ENCODE assay signal across 20 mouse cellular contexts in the genomic region with DNA sequence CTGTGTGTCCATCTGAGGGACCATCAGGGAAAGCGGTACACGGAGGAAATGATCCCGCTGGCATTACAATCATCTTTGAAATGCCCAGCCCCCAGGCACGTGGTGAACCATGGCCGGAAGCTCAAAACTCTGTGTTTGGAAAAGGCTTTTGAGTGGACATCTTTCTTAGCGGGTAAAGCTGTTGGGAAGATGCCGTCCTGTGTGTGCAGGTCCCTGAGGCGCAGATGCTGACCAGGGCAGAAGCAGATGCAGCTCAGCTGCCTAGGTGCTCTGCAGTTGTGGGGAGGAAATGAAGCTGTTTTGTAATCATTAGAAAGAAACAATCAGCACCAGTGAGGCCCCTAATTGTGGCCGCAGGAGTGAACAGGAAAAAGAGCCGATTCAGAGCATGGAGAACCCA. TPM values are rescaled to one million over a fixed set of nuclear protein-coding genes. Genes with fewer than 3 reads are reported as not detected.
A peak's percentile ranks its signal among the peaks of the same experiment; 100 is the strongest.
DNase-seq lines count a peak whose midpoint lies in the region; ATAC-seq and TF ChIP-seq lines count a peak whose summit lies in the region.
"Had no signal": no experiment of that assay in that cellular context is flagged by ENCODE, and none has a peak within 500 bp of the region (broad histone marks: within the 10 kb centered on the region; RNA-seq: fewer than 3 reads in every experiment).

No protein-coding gene starts in this region.

- H3K36me3 ChIP-seq in heart, embryonic 11.5 days (ENCODE audit: control insufficient read depth, insufficient read depth, low read length): no peaks in the 10 kb centered on the region
- no peaks in the 10 kb centered on the region for H3K36me3 ChIP-seq in kidney, embryonic 16.5 days (ENCODE audit: insufficient read depth, low read length)
- H3K36me3 ChIP-seq in spleen, adult 2 months (ENCODE audit: control insufficient read depth, insufficient read depth, low read length): no peaks in the 10 kb centered on the region
- H3K36me3 ChIP-seq in stomach, embryonic 16.5 days (ENCODE audit: control insufficient read depth, insufficient read depth, low read length): no peaks in the 10 kb centered on the region
- H3K36me3 ChIP-seq: embryonic facial prominence, embryonic 15.5 days; forebrain, embryonic 12.5 days; hindbrain, embryonic 15.5 days; liver, embryonic 13.5 days; midbrain, embryonic 12.5 days had no signal

- H3K4me1 ChIP-seq in heart, embryonic 11.5 days (ENCODE audit: control insufficient read depth, insufficient read depth, low read length): peaks cover 11% of the 10 kb centered on the region; the same call in 1 of the 2 replicates
- peaks cover 41% of the 10 kb centered on the region for H3K4me1 ChIP-seq in kidney, embryonic 16.5 days (ENCODE audit: insufficient read depth, low read length)
- no peaks in the 10 kb centered on the region for H3K4me1 ChIP-seq in spleen, adult 2 months (ENCODE audit: control insufficient read depth, insufficient read depth, insufficient read length)
- 0 out of 2 replicates have a peak, but pooled peaks cover 3% of the 10 kb centered on the region for H3K4me1 ChIP-seq in stomach, embryonic 16.5 days (ENCODE audit: control insufficient read depth, insufficient read depth, low read length)
- H3K4me1 ChIP-seq: liver, embryonic 13.5 days had no signal

- H3K27ac ChIP-seq in heart, embryonic 11.5 days (ENCODE audit: low read depth, low read length): 0 out of 2 replicates have a peak overlapping the region, but pooled peaks have one; percentile 29
- peak overlapping the region; percentile 55 for H3K27ac ChIP-seq in kidney, embryonic 16.5 days (ENCODE audit: low read length)
- H3K27ac ChIP-seq in spleen, adult 2 months (ENCODE audit: insufficient read depth, low read length): peak overlapping the region; percentile 80
- peak overlapping the region; percentile 16 for H3K27ac ChIP-seq in stomach, embryonic 16.5 days (ENCODE audit: low read length)
- H3K27ac ChIP-seq: embryonic facial prominence, embryonic 15.5 days; forebrain, embryonic 12.5 days; hindbrain, embryonic 15.5 days; liver, embryonic 13.5 days; macrophage; midbrain, embryonic 12.5 days had no signal

- no peak overlapping the region for H3K4me3 ChIP-seq in heart, embryonic 11.5 days (ENCODE audit: low read depth, low read length)
- no peak overlapping the region for H3K4me3 ChIP-seq in kidney, embryonic 16.5 days (ENCODE audit: low read length)
- no peak overlapping the region; the same call in 1 of the 2 replicates for H3K4me3 ChIP-seq in spleen, adult 2 months (ENCODE audit: extremely low read depth, insufficient read depth, insufficient read length)
- H3K4me3 ChIP-seq in stomach, embryonic 16.5 days (replicated peaks; ENCODE audit: low read length): no peak overlapping the region
- H3K4me3 ChIP-seq: embryonic facial prominence, embryonic 15.5 days; forebrain, embryonic 12.5 days; hindbrain, embryonic 15.5 days; liver, embryonic 13.5 days; midbrain, embryonic 12.5 days; myocyte had no signal

- WGBS in heart, embryonic 11.5 days (ENCODE audit: insufficient replicate concordance): 57% methylated on average over 10 of the region's 10 CpGs
- 46% methylated on average over 10 of the region's 10 CpGs for WGBS in kidney, embryonic 16.5 days
- 71% methylated on average over 10 of the region's 10 CpGs for WGBS in spleen, adult 2 months
- WGBS in stomach, embryonic 16.5 days: 55% methylated on average over 10 of the region's 10 CpGs

- ATAC-seq in heart, embryonic 11.5 days (replicated peaks; ENCODE audit: insufficient number of reproducible peaks, low FRiP score, low TSS enrichment): no peak
- ATAC-seq in kidney, embryonic 16.5 days (ENCODE audit: low FRiP score, low TSS enrichment): no peak
- no peak for ATAC-seq in stomach, embryonic 16.5 days (ENCODE audit: insufficient read depth, low FRiP score)

- DNase-seq in heart, postnatal 14 days: no peak
- DNase-seq in kidney, postnatal 14 days: no peak
- DNase-seq in spleen, adult 2 months (ENCODE audit: low read depth in 1 of 2, low spot score in 2 of 2): no peak
- no peak for DNase-seq in spleen, postnatal 36 days (ENCODE audit: low spot score in 2 of 2)
- no peak for DNase-seq in embryo, embryonic 9.5 days (ENCODE audit: extremely low spot score)
- DNase-seq: adrenal gland, postnatal 10 days; cerebellum, adult 8-10 months; kidney, postnatal 4 days; liver, embryonic 13.5 days; right cerebral cortex, adult 18-20 months; thymus, adult 18-20 months had no signal

- no peak for TF ChIP-seq POLR2A in spleen, adult 2 months (IDR thresholded peaks at IDR 0.05; ENCODE audit: low read depth, low read length)

- no peak overlapping the region for H3K9ac ChIP-seq in heart, embryonic 11.5 days (ENCODE audit: low read depth, low read length)
- H3K9ac ChIP-seq in kidney, embryonic 16.5 days (replicated peaks; ENCODE audit: low read length): no peak overlapping the region
- no peak overlapping the region for H3K9ac ChIP-seq in stomach, embryonic 16.5 days (ENCODE audit: low read length)
- H3K9ac ChIP-seq: embryonic facial prominence, embryonic 15.5 days; forebrain, embryonic 12.5 days; hindbrain, embryonic 15.5 days; liver, embryonic 13.5 days; midbrain, embryonic 12.5 days had no signal

- intact Hi-C loops in heart, postnatal 14 days (cut with DNase I): no loop called here

- H3K9me3 ChIP-seq in heart, embryonic 11.5 days (replicated peaks; ENCODE audit: control insufficient read depth, low read length): no peaks in the 10 kb centered on the region
- no peaks in the 10 kb centered on the region for H3K9me3 ChIP-seq in kidney, embryonic 16.5 days (ENCODE audit: low read length)
- no peaks in the 10 kb centered on the region for H3K9me3 ChIP-seq in stomach, embryonic 16.5 days (replicated peaks; ENCODE audit: control insufficient read depth, low read length)
- H3K9me3 ChIP-seq: embryonic facial prominence, embryonic 15.5 days; forebrain, embryonic 12.5 days; hindbrain, embryonic 15.5 days; liver, embryonic 13.5 days; midbrain, embryonic 12.5 days had no signal

- no peak overlapping the region for H3K4me2 ChIP-seq in heart, embryonic 11.5 days
- H3K4me2 ChIP-seq in kidney, embryonic 16.5 days (replicated peaks; ENCODE audit: low read depth, low read length): no peak overlapping the region
- H3K4me2 ChIP-seq in stomach, embryonic 16.5 days (ENCODE audit: low read depth, low read length): no peak overlapping the region
- H3K4me2 ChIP-seq: embryonic facial prominence, embryonic 15.5 days; forebrain, embryonic 12.5 days; hindbrain, embryonic 15.5 days; liver, embryonic 13.5 days; midbrain, embryonic 12.5 days had no signal

- no peak for TF ChIP-seq CTCF in spleen, adult 2 months (IDR thresholded peaks at IDR 0.05; ENCODE audit: extremely low read depth, insufficient read depth, insufficient read length, insufficient replicate concordance)

- no peaks in the 10 kb centered on the region for H3K27me3 ChIP-seq in heart, embryonic 11.5 days (ENCODE audit: control insufficient read depth, insufficient read depth, low read length)
- no peaks in the 10 kb centered on the region for H3K27me3 ChIP-seq in kidney, embryonic 16.5 days (ENCODE audit: insufficient read depth, low read length)
- no peaks in the 10 kb centered on the region for H3K27me3 ChIP-seq in spleen, adult 2 months (ENCODE audit: control insufficient read depth, insufficient read depth, low read length)
- no peaks in the 10 kb centered on the region for H3K27me3 ChIP-seq in stomach, embryonic 16.5 days (ENCODE audit: control insufficient read depth, insufficient read depth, low read length)
- H3K27me3 ChIP-seq: embryonic facial prominence, embryonic 15.5 days; forebrain, embryonic 12.5 days; hindbrain, embryonic 15.5 days; midbrain, embryonic 12.5 days had no signal

RNA-seq across cellular contexts. Expression of gene Dad1, which starts 39.0 kb away (rescaled TPM):
- 369 and 395 TPM in 2 replicates for polyA plus RNA-seq in heart, embryonic 11.5 days (2014; fragmentation: Nextera tagmentation; extraction: Ambion mirVana)
- total RNA-seq in heart, postnatal 14 days (2021): 100 to 1,000 TPM; 104 TPM
- 422 and 474 TPM in 2 replicates for polyA plus RNA-seq in kidney, embryonic 16.5 days (2015; fragmentation: Nextera tagmentation; extraction: Ambion mirVana)
- 309 and 372 TPM in 2 replicates for polyA plus RNA-seq in spleen, adult 2 months (2012; rRNA removed)
- polyA plus RNA-seq in stomach, embryonic 16.5 days (2015; fragmentation: Nextera tagmentation; extraction: Ambion mirVana): 391 and 448 TPM in 2 replicates

RNA-seq across cellular contexts. Expression of gene Abhd4, which starts 39.1 kb away (rescaled TPM):
- 97.3 and 99.3 TPM in 2 replicates for polyA plus RNA-seq in heart, embryonic 11.5 days (2014; fragmentation: Nextera tagmentation; extraction: Ambion mirVana)
- 10 to 100 TPM; 46.7 to 50.7 TPM for total RNA-seq in heart, postnatal 14 days (2021)
- 80.3 and 86.2 TPM in 2 replicates for polyA plus RNA-seq in kidney, embryonic 16.5 days (2015; fragmentation: Nextera tagmentation; extraction: Ambion mirVana)
- polyA plus RNA-seq in spleen, adult 2 months (2012; rRNA removed): 17.9 and 23.4 TPM in 2 replicates
- 51.7 and 57.0 TPM in 2 replicates for polyA plus RNA-seq in stomach, embryonic 16.5 days (2015; fragmentation: Nextera tagmentation; extraction: Ambion mirVana)

Comparison
In these comparisons a context has a peak if more than half of its experiments do, and no peak if none do; other contexts are left out.
1. H3K27ac ChIP-seq: peak in every context shown above with its lines; median percentile 80 in spleen, adult 2 months; 55 in kidney, embryonic 16.5 days; 29 in heart, embryonic 11.5 days; 16 in stomach, embryonic 16.5 days.